Mouse (Mus musculus) adrenal gland, postnatal 0 days (tissue): Measurements from ENCODE around the gene Gm21541. TPM values are rescaled to one million over a fixed set of nuclear protein-coding genes. Genes with fewer than 3 reads are reported as not detected.

Experiments used
- polyA plus RNA-seq: library from polyadenylated mRNA; unstranded; fragments of >200 nt; fragmentation: Nextera tagmentation; extraction: Ambion mirVana; gene quantifications from 2 replicates; pipeline ENCODE4 v1.2.1, GENCODE M21; 2015

Gene Gm21541
- 1.1 TPM in 1 of 2 replicates, not detected in the other for polyA plus RNA-seq

GRCm38 (mm10) chr4:41903310-41903709 lies at the start of gene Gm21541:
Gene Gm21541 (plus strand): TSS chr4:41903610.

GRCm38 (mm10) chr4:41941272-41941671 lies 37.9 kb downstream of the Gm21541 start, which contains the start of gene Gm20878:
Gene Gm20878 (plus strand): TSS chr4:41941572.

Other genes starting within 250 kb of the Gm21541 start
- 10.2 and 20.2 TPM in 2 replicates for gene Cntfr, start 206.5 kb upstream of the Gm21541 start, polyA plus RNA-seq
- gene Il11ra1, start 203.6 kb upstream of the Gm21541 start, polyA plus RNA-seq = 170 and 228 TPM in 2 replicates
- 43.9 and 57.0 TPM in 2 replicates for gene Rpp25l, start 190.1 kb upstream of the Gm21541 start, polyA plus RNA-seq
- gene Dctn3, start 180.4 kb upstream of the Gm21541 start, polyA plus RNA-seq = 192 and 202 TPM in 2 replicates
- gene Arid3c, start 172.5 kb upstream of the Gm21541 start, polyA plus RNA-seq = 0.07 TPM in 1 of 2 replicates, not detected in the other
- gene Galt, start 148.4 kb upstream of the Gm21541 start, polyA plus RNA-seq = 37.9 and 56.4 TPM in 2 replicates
- gene Sigmar1, start 147.5 kb upstream of the Gm21541 start, polyA plus RNA-seq = 50.5 and 75.3 TPM in 2 replicates
- 83.8 and 137 TPM in 2 replicates for gene Ccl27a, start 129.4 kb upstream of the Gm21541 start, polyA plus RNA-seq
- 4.6 and 13.9 TPM in 2 replicates for gene Gm20878, start 38.0 kb downstream of the Gm21541 start, polyA plus RNA-seq
- 0.37 and 0.43 TPM in 2 replicates for gene Fam205a4, start 62.4 kb downstream of the Gm21541 start, polyA plus RNA-seq
- 0.08 and 0.09 TPM in 2 replicates for gene Gm21093, start 131.1 kb downstream of the Gm21541 start, polyA plus RNA-seq
- gene Gm3893, start 187.6 kb downstream of the Gm21541 start, polyA plus RNA-seq = not detected in 2 replicates
- not detected in 2 replicates for gene Gm13304, start 211.2 kb downstream of the Gm21541 start, polyA plus RNA-seq
- 7.8 and 16.9 TPM in 2 replicates for gene Gm13306, start 249.8 kb downstream of the Gm21541 start, polyA plus RNA-seq